Mouse (Mus musculus): Measurements from ENCODE around the gene Aars. TPM values are rescaled to one million over a fixed set of nuclear protein-coding genes. Genes with fewer than 3 reads are reported as not detected.
A peak's percentile ranks its signal among the peaks of the same experiment; 100 is the strongest.
"Not testable (repeated sequence)": the region's sequence is repeated elsewhere in the genome, so short reads cannot be mapped to it uniquely, and the experiment has no call there.

Gene Aars
- polyA plus RNA-seq, 1 experiment from 2014 or later: 82.0 TPM

- Histone ChIP-seq H3K4me1 (peaks cover 17% of the 10 kb centered on the region), H3K9ac (replicated peaks) (peak within 1 kb of the TSS; percentile 92), H3K9me3 (no peaks in the 10 kb centered on the region), H3K4me3 (peak within 1 kb of the TSS; percentile 99), H3K4me2 (replicated peaks) (peak within 1 kb of the TSS; percentile 100), H3K27ac (replicated peaks) (peak within 1 kb of the TSS; percentile 77), H3K27me3 (0 out of 2 replicates have a peak, but pooled peaks cover 5% of the 10 kb centered on the region), H3K36me3 (peaks cover 49% of the 10 kb centered on the region)
- under 1% methylated on average over 49 of the region's 68 CpGs for WGBS
- peak; percentile 94 for ATAC-seq (ENCODE audit: low FRiP score, low read depth)
Measured at GRCm38 (mm10) chr8:111056158-111056663, 23.3 kb downstream of the Aars start, which contains the start of gene Exosc6. Gene Exosc6, plus strand, starts transcription at chr8:111056339.

DNA sequence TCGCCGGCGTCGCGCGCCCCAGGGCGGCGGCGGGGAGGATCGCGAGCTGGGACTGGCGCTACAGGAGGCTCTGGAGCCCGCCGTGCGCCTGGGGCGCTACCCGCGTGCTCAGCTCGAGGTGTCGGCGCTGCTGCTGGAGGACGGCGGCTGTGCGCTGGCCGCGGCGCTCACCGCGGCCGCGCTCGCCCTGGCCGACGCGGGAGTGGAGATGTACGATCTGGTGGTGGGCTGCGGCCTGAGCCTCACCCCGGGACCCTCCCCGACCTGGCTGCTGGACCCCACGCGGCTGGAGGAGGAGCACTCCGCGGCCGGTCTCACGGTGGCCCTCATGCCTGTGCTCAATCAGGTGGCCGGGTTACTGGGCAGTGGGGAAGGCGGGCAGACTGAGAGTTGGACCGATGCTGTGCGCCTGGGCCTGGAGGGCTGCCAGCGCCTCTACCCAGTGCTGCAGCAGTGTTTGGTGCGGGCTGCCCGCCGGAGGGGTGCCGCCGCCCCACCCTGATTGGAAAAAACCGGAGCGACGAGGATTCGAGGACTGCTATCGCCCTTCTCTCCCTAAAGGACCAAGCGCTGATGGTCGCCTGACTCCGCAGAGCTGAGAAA lies 23.8 kb downstream of the Aars start:
- Histone ChIP-seq H3K9ac (replicated peaks) (peak overlapping the region; percentile 92), H3K4me2 (replicated peaks) (peak overlapping the region; percentile 100), H3K4me3 (peak overlapping the region; percentile 99), H3K36me3 (peaks cover 43% of the 10 kb centered on the region), H3K9me3 (no peaks in the 10 kb centered on the region), H3K27me3 (0 out of 2 replicates have a peak, but pooled peaks cover 5% of the 10 kb centered on the region), H3K27ac (replicated peaks) (peak overlapping the region; percentile 77), H3K4me1 (peaks cover 21% of the 10 kb centered on the region)
- WGBS: 2% methylated on average over 26 of the region's 63 CpGs
- ATAC-seq (ENCODE audit: low FRiP score, low read depth): peak; percentile 45; the same call in 1 of the 2 replicates

DNA sequence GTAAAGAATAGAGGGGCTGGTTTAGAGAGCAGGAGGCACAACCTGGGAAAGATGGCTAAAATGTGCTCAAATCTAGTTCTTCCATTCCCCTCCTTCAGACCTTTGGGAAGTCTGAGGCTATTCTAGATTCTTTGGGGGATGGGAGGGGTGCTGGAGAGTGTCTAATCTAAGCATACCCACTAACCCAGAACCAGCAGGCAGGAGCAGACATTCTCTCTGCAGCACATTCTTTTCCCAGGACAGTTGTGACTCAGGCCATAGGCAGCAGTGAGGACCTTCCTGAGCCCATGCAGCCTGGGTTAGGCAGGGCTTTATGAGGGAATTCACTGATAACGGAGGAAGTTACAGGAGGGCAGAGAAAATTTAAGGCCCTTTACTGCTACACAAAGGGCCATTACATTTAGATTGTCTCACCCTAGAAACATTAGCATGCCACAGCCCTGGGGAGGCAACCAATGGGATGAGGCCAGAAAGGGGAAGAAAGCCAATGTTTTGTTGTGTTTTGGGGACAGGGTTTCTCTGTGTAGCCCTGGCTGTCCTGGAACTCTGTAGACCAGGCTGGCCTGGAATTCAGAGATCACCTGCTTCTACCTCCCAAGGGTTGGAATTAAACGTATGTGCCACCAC lies 26.1 kb downstream of the Aars start:
- 82% methylated on average over 2 of the region's 2 CpGs for WGBS
- no peak overlapping the region for H3K4me3 ChIP-seq
- ATAC-seq (ENCODE audit: low FRiP score, low read depth): no peak

DNA sequence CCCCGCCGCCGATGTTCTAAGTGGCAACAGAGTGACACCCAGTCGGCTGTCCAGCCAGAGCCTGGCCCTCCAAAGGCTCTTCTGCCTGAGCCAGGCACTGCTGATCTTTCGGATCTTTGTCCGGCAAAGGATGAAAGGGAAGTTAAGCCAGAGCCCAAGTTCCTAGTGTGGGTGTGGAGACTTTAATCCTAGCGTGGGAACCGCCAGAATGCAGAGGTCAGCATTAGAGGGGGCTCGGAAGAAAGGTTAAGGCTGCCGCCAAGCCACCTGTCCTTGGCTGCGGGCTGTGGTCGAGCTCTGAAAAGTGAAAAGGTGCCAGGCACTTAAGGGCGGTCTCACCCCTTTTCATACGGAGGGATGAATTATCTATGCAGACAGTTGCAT lies 28.7 kb downstream of the Aars start:
- H3K9me3 ChIP-seq: no peaks in the 10 kb centered on the region
- peaks cover 21% of the 10 kb centered on the region for H3K4me1 ChIP-seq
- peak overlapping the region; percentile 62 for H3K4me3 ChIP-seq
- peak overlapping the region; percentile 66 for H3K27ac ChIP-seq (replicated peaks)
- ATAC-seq (ENCODE audit: low FRiP score, low read depth): peak; percentile 24; the same call in 1 of the 2 replicates
- peak overlapping the region; percentile 71 for H3K4me2 ChIP-seq (replicated peaks)
- 0 out of 2 replicates have a peak, but pooled peaks cover 3% of the 10 kb centered on the region for H3K36me3 ChIP-seq
- peaks cover 9% of the 10 kb centered on the region; the same call in 1 of the 2 replicates for H3K27me3 ChIP-seq
- 0% methylated on average over 14 of the region's 14 CpGs for WGBS
- peak overlapping the region; percentile 66 for H3K9ac ChIP-seq (replicated peaks)

More for the DNA sequence above, 26.1 kb downstream of the Aars start:
- H3K27me3 ChIP-seq: peaks cover 6% of the 10 kb centered on the region; the same call in 1 of the 2 replicates
- H3K36me3 ChIP-seq: peaks cover 21% of the 10 kb centered on the region
- H3K4me1 ChIP-seq: peaks cover 21% of the 10 kb centered on the region
- H3K9me3 ChIP-seq: no peaks in the 10 kb centered on the region
- no peak overlapping the region for H3K27ac ChIP-seq (replicated peaks)
- no peak overlapping the region for H3K9ac ChIP-seq (replicated peaks)
- H3K4me2 ChIP-seq (replicated peaks): no peak overlapping the region

- Histone ChIP-seq H3K27ac (replicated peaks) (peak overlapping the region; percentile 66), H3K9me3 (no peaks in the 10 kb centered on the region), H3K9ac (replicated peaks) (peak overlapping the region; percentile 66), H3K4me3 (peak overlapping the region; percentile 62), H3K36me3 (0 out of 2 replicates have a peak, but pooled peaks cover 3% of the 10 kb centered on the region), H3K27me3 (peaks cover 9% of the 10 kb centered on the region; the same call in 1 of the 2 replicates), H3K4me1 (peaks cover 16% of the 10 kb centered on the region), H3K4me2 (replicated peaks) (peak overlapping the region; percentile 71)
- peak; percentile 89 for ATAC-seq (ENCODE audit: low FRiP score, low read depth)
- under 1% methylated on average over 27 of the region's 27 CpGs for WGBS
Measured at GRCm38 (mm10) chr8:111062072-111062757, 29.3 kb downstream of the Aars start.

- Histone ChIP-seq H3K4me1 (peaks cover 9% of the 10 kb centered on the region), H3K4me2 (replicated peaks) (peak overlapping the region; percentile 71), H3K36me3 (0 out of 2 replicates have a peak, but pooled peaks cover 3% of the 10 kb centered on the region), H3K9ac (replicated peaks) (no peak overlapping the region), H3K27me3 (peaks cover 9% of the 10 kb centered on the region; the same call in 1 of the 2 replicates), H3K27ac (replicated peaks) (peak overlapping the region; percentile 35; the same call in 1 of the 2 replicates), H3K9me3 (no peaks in the 10 kb centered on the region), H3K4me3 (no peak overlapping the region)
- no peak for ATAC-seq (ENCODE audit: low FRiP score, low read depth)
- WGBS: 58% methylated on average over 2 of the region's 2 CpGs
Measured at GRCm38 (mm10) chr8:111062893-111063292, 29.9 kb downstream of the Aars start.

GRCm38 (mm10) chr8:111066308-111066707 lies 33.4 kb downstream of the Aars start:
- Histone ChIP-seq H3K9ac (replicated peaks) (no peak overlapping the region), H3K4me2 (replicated peaks) (no peak overlapping the region), H3K27me3 (peaks cover 4% of the 10 kb centered on the region; the same call in 1 of the 2 replicates), H3K4me3 (no peak overlapping the region), H3K36me3 (no peaks in the 10 kb centered on the region), H3K27ac (replicated peaks) (no peak overlapping the region), H3K4me1 (peaks cover 2% of the 10 kb centered on the region), H3K9me3 (no peaks in the 10 kb centered on the region)
- 69% methylated on average over 4 of the region's 4 CpGs for WGBS
- ATAC-seq (ENCODE audit: low FRiP score, low read depth): no peak

DNA sequence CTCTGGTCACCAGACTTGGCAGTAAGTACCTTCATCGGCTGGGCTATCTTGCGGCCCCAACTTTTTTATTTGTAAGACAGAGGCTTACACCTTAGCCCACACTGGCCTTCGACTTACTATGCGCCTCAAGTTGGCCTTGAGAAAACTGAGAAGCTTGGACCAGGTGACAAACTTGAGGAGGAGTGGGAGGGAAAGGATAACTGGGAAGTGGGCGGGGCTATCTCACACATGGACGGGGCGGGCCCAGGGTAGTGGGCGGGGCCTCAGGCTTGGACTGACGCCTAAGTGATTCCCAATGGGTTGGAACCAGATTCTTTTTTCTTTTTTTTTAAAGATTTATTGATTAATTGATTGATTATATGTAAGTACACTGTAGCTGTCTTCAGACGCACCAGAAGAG lies 34.5 kb downstream of the Aars start:
- Histone ChIP-seq H3K4me3 (no peak overlapping the region), H3K9me3 (no peaks in the 10 kb centered on the region), H3K4me1 (no peaks in the 10 kb centered on the region), H3K36me3 (no peaks in the 10 kb centered on the region), H3K27me3 (peaks cover 10% of the 10 kb centered on the region; the same call in 1 of the 2 replicates), H3K9ac (replicated peaks) (no peak overlapping the region), H3K4me2 (replicated peaks) (no peak overlapping the region), H3K27ac (replicated peaks) (no peak overlapping the region)
- ATAC-seq (ENCODE audit: low FRiP score, low read depth): no peak
- 30% methylated on average over 10 of the region's 10 CpGs for WGBS

GRCm38 (mm10) chr8:111068660-111069059 lies 35.7 kb downstream of the Aars start:
- WGBS: 96% methylated on average over 9 of the region's 9 CpGs
- not testable (repeated sequence) for H3K9ac ChIP-seq (replicated peaks)

DNA sequence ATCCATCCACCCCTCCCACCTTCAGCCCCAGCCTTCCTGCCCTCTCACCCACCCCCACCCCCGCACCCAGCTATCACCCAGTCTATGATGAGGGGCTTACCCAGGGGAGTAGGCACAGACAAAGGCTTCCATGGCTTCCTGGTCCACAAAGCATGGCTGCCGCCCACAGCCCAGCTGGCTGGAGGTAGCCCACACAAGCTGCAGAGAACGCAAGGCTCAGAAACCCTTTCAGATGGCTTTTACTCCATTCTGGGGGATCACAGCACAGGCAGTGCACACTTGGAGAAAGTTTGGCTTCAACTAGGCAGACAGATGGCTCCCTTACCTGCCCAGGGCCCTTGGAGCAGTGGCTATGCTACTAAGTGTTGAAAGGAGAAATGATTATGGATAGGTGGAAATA lies 43.0 kb downstream of the Aars start:
- ATAC-seq (ENCODE audit: low FRiP score, low read depth): no peak
- no peaks in the 10 kb centered on the region for H3K36me3 ChIP-seq
- H3K9ac ChIP-seq (replicated peaks): no peak overlapping the region
- H3K4me3 ChIP-seq: no peak overlapping the region
- 67% methylated on average over 3 of the region's 3 CpGs for WGBS
- 0 out of 2 replicates have a peak, but pooled peaks cover 7% of the 10 kb centered on the region for H3K4me1 ChIP-seq
- no peaks in the 10 kb centered on the region for H3K9me3 ChIP-seq
- H3K27ac ChIP-seq (replicated peaks): no peak overlapping the region
- 0 out of 2 replicates have a peak, but pooled peaks cover 7% of the 10 kb centered on the region for H3K27me3 ChIP-seq
- no peak overlapping the region for H3K4me2 ChIP-seq (replicated peaks)

More at GRCm38 (mm10) chr8:111068660-111069059, 35.7 kb downstream of the Aars start:
- not testable (repeated sequence) for H3K4me1 ChIP-seq; H3K9me3 ChIP-seq; H3K4me2 ChIP-seq (replicated peaks); H3K36me3 ChIP-seq; ATAC-seq (ENCODE audit: low FRiP score, low read depth); H3K4me3 ChIP-seq; H3K27ac ChIP-seq (replicated peaks)
- H3K27me3 ChIP-seq: peaks cover 11% of the 10 kb centered on the region; the same call in 1 of the 2 replicates

DNA sequence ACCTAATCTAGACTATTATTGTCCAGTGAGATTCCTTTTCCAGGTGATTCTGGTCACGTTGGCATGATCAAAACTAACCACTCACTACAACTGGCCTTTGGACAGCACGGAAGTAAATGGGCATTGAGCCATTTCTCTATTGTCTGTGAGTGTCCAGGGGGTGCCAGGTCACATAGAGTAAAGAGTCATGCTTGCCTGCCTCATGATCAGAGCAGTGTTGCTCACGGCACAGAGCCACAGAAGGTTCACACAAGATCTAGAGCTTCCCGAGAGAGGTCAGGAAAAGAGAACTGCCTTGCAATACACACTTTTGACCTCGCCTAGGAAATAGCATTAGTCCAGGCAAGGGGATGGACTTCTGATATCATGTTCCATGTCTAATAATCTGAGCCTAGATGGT lies 46.5 kb downstream of the Aars start:
- no peak overlapping the region for H3K27ac ChIP-seq (replicated peaks)
- peaks cover 14% of the 10 kb centered on the region for H3K4me1 ChIP-seq
- no peak overlapping the region for H3K4me2 ChIP-seq (replicated peaks)
- no peaks in the 10 kb centered on the region for H3K9me3 ChIP-seq
- 70% methylated on average over 5 of the region's 5 CpGs for WGBS
- no peaks in the 10 kb centered on the region for H3K27me3 ChIP-seq
- no peak overlapping the region for H3K9ac ChIP-seq (replicated peaks)
- H3K36me3 ChIP-seq: no peaks in the 10 kb centered on the region
- no peak overlapping the region for H3K4me3 ChIP-seq
- no peak for ATAC-seq (ENCODE audit: low FRiP score, low read depth)

All from midbrain, embryonic 12.5 days (tissue).